In genomic region chrX:159073533-159073932, GRCm38 (mm10) we compare ENCODE assay signal across 17 mouse cellular contexts.
A peak's percentile ranks its signal among the peaks of the same experiment; 100 is the strongest.
DNase-seq lines count a peak whose midpoint lies in the region; ATAC-seq lines count a peak whose summit lies in the region.
"Had no signal": no experiment of that assay in that cellular context is flagged by ENCODE, and none has a peak within 500 bp of the region (broad histone marks: within the 10 kb centered on the region; RNA-seq: fewer than 3 reads in every experiment).

No protein-coding gene starts in this region.

- no peak overlapping the region for H3K27ac ChIP-seq in heart, embryonic 10.5 days
- H3K27ac ChIP-seq in heart, embryonic 15.5 days, result peak overlapping the region; percentile 60; the same call in 1 of the 2 replicates
- H3K27ac ChIP-seq: embryonic facial prominence, embryonic 15.5 days; kidney, postnatal 0 days; limb, embryonic 10.5 days; liver, embryonic 14.5 days; neural tube, embryonic 15.5 days had no signal

- H3K9me3 ChIP-seq in heart, embryonic 10.5 days, result no peaks in the 10 kb centered on the region
- H3K9me3 ChIP-seq in heart, embryonic 15.5 days (replicated peaks), result no peaks in the 10 kb centered on the region
- H3K9me3 ChIP-seq: embryonic facial prominence, embryonic 15.5 days; limb, embryonic 10.5 days; neural tube, embryonic 15.5 days had no signal

- no peak overlapping the region for H3K4me3 ChIP-seq in heart, embryonic 10.5 days
- H3K4me3 ChIP-seq in heart, embryonic 15.5 days, result no peak overlapping the region
- H3K4me3 ChIP-seq: embryonic facial prominence, embryonic 15.5 days; limb, embryonic 10.5 days; neural tube, embryonic 15.5 days had no signal

- no peak overlapping the region for H3K4me2 ChIP-seq in heart, embryonic 15.5 days
- H3K4me2 ChIP-seq: embryonic facial prominence, embryonic 15.5 days; neural tube, embryonic 15.5 days had no signal

- peak; percentile 9 to 21 for DNase-seq in heart, adult 9 months (ENCODE audit: low spot score in 2 of 2)
- no peak for DNase-seq in heart, embryonic 10.5 days (ENCODE audit: low spot score)
- peak; percentile 92 for DNase-seq in brain, adult 2 months (ENCODE audit: low read depth, low spot score)
- peak; percentile 75 for DNase-seq in cerebellum, adult 11-12 months
- no peak for DNase-seq in ovary, postnatal 10 days (ENCODE audit: low spot score)
- DNase-seq in spleen, postnatal 14 days (ENCODE audit: low spot score in 2 of 2), result no peak
- DNase-seq: adrenal gland, adult 2 months; forebrain, postnatal 0 days; right cerebral cortex, postnatal 25 days; thymus, postnatal 14 days had no signal

- no peaks in the 10 kb centered on the region for H3K4me1 ChIP-seq in heart, embryonic 10.5 days
- no peaks in the 10 kb centered on the region for H3K4me1 ChIP-seq in heart, embryonic 15.5 days (replicated peaks)
- H3K4me1 ChIP-seq: embryonic facial prominence, embryonic 15.5 days; limb, embryonic 10.5 days; neural tube, embryonic 15.5 days had no signal

- no peak overlapping the region for H3K9ac ChIP-seq in heart, embryonic 15.5 days
- H3K9ac ChIP-seq: embryonic facial prominence, embryonic 15.5 days; forebrain, postnatal 0 days; liver, embryonic 14.5 days; neural tube, embryonic 15.5 days had no signal

- no peaks in the 10 kb centered on the region; the same call in 1 of the 2 replicates for H3K27me3 ChIP-seq in heart, embryonic 10.5 days (ENCODE audit: insufficient read depth, poor library complexity, severe bottlenecking)
- H3K27me3 ChIP-seq in heart, embryonic 15.5 days, result no peaks in the 10 kb centered on the region
- H3K27me3 ChIP-seq: CH12.LX had no signal

- no peaks in the 10 kb centered on the region for H3K36me3 ChIP-seq in heart, embryonic 10.5 days
- no peaks in the 10 kb centered on the region for H3K36me3 ChIP-seq in heart, embryonic 15.5 days
- H3K36me3 ChIP-seq: embryonic facial prominence, embryonic 15.5 days; limb, embryonic 10.5 days; neural tube, embryonic 15.5 days had no signal

- no peak for ATAC-seq in heart, embryonic 15.5 days (replicated peaks; ENCODE audit: insufficient number of reproducible peaks, insufficient read depth, low FRiP score, low read depth)

Comparison
In these comparisons a context has a peak if more than half of its experiments do, and no peak if none do; other contexts are left out.
1. DNase-seq: peak in heart, adult 9 months (2 of 2), brain, adult 2 months (single experiment) and cerebellum, adult 11-12 months (single experiment); none in heart, embryonic 10.5 days (single experiment), ovary, postnatal 10 days (single experiment) and spleen, postnatal 14 days (0 of 2).